Mouse (Mus musculus) gastrocnemius, postnatal 10 days (tissue): ENCODE results near the gene Gm20489. TPM values are rescaled to one million over a fixed set of nuclear protein-coding genes. Genes with fewer than 3 reads are reported as not detected.

ENCODE experiments used
- DNase-seq: peaks from one replicate; pipeline ENCODE4 v3.0.0; 2021; ENCODE audit warnings: mixed read lengths
- total RNA-seq, 2 experiments: library from RNA; stranded (reverse); gene quantifications; 2 replicates each; pipeline ENCODE4 v1.2.3; 2021

Gm20489 gene
- total RNA-seq, 2 experiments from 2014 or later: not detected

DNA sequence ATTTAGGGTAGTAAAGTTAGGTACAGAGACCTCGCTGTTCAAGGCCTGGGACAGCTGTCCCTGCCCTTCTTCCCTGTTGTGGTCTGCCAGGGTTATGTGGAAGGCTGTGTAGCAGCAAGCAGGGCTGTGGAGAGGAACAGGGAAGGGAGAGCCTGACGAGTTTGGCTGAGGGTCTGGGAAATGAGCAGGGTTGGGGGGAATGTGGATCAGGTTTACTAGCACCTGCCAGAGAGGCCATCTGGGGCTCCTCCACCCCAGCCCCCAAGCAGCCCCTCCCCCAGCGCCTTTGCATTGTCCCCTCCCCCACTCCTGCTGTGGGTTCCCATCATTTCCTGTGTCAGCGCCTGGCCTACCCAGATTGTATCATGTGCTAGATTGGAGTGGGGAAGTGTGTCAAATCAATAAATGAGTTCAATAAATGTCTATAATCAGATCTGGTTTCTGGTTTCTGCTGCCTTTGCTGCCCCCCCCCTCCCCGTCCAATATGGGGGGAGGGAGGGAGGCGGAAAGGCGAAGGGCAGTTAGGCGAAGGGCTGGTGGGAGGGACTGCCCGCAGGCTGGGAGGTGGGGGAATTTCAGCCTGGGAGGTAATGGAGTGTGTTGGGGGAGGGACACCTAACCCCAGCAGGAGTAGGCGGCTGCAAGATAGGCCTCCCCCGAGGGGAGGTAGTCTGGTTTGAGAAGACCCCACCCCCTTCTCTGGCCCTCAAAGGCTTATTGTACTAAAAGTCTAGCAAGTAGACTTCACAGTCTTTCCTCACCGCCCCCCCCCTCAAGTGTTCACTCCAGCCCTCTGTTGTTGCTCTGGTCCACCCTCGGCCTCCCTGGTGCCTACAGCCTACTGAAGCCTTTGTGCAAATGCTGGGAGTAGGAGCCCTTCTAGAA lies 8.1 kb downstream of the Gm20489 start:
- no peak for DNase-seq

DNA sequence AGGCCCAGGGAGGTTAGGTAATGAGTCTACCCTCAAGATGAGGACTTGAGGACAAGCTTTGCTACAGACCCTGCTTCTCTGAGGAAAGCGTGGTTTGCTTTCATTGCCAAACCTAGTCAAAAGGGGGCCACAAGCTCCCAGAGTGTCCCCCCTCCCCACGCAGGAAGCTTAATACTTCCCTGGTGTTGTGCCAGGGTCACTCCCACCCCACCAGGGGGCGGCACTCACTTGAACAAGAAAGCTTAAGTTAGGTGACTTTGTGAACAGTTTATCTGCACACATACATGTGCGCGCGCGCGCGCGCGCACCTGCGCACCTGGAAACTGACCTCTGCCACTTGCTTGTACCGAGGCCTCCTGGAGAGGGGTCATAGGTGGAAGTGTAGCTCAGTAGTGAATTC lies 12.2 kb downstream of the Gm20489 start:
- peak; percentile 13 for DNase-seq

DNA sequence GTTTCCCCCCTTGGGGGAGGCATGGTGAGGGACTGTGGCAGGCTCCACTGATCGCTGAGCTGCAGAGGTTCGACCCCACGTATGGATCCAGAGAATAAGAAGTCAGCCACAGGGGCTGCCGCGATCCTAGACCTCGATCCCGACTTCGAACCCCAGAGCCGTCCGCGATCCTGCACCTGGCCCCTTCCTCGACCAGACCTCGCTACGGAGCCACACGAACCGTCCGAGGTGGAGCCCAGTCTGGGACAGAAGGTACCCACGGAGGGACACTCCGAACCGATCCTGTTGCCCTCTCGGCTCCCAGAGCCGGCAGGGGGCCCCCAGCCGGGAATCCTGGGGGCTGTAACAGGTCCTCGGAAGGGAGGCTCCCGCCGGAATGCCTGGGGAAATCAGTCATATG lies 14.1 kb downstream of the Gm20489 start:
- DNase-seq: peak; percentile 6

DNA sequence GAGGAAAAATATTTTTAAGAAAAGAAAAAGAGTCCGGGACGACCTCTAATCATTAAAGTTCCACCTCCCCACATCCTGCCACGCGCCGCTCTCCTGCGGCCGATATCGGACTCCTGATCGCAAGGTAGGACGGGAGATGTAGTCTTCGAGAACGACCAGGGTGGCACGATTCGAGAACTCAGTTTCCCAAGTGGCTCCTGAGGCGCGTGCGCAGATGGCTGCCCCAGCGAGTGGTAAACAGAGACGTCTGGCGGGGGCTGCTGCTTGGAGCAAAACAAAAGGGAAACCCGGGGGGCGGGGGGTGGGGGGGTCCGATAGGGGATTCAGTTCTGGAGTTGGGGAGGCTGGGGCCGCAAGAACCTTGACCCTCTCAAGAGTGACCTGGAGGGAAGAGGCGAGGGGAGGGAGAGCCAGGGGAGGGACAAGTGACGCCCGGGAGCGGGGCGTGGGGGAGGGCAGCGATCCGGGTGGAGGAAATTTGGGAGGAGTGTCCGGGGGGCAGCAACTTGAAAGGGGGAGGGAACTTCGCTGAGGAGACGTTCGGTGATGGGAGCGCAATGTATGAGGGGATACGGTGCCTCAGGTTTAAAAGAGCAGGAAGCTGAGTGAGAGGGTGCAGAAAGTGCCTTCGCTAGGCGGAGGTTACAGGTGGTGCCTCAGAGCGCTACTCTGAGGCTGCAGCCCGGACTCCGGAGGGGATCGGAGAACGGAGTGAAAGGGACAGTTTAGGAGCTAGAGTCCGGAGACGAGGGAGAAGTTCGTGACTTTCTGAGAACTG lies 14.7 kb downstream of the Gm20489 start, which contains the start of gene Foxo4:
Gene Foxo4 (plus strand): TSS at position 577 of the 778 bp plus-strand sequence.
- peak; percentile 78 for DNase-seq

DNA sequence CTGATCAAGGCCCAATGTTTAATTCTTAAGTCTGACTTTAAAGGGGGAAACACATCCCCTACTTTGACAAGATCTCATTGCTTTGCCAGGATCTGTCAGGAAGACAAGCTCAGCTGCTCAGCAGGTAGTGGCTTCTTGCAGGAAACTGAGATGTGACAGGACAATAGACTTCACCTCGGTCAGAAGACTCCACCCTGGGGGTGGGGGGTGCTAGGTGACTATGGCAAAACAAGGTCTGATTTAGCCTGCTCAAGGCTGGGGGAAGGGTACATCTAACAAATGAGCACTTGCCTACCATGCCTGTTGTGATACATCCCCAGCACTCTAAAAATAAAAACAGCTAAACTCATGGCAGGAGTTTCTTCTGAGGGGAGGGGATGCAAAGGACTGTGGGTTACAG lies 23.8 kb downstream of the Gm20489 start:
- no peak for DNase-seq

DNA sequence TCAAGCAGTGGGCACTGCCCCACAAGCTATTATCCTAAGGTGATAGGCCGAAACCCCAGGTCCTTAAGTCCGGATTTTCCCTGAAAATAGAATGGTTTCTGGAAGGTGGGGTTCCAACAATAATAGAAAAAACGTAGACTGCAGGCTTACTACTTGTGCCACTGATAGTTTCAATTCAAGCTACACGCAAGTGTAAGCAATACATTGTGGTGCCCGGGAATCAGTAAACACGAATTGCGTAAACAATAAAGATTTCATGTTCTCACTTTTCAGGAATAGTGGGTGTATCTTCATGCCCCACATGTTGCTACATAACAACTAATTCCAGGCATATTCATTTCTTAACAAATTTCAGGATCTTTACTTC lies 46.0 kb downstream of the Gm20489 start:
- no peak for DNase-seq

DNA sequence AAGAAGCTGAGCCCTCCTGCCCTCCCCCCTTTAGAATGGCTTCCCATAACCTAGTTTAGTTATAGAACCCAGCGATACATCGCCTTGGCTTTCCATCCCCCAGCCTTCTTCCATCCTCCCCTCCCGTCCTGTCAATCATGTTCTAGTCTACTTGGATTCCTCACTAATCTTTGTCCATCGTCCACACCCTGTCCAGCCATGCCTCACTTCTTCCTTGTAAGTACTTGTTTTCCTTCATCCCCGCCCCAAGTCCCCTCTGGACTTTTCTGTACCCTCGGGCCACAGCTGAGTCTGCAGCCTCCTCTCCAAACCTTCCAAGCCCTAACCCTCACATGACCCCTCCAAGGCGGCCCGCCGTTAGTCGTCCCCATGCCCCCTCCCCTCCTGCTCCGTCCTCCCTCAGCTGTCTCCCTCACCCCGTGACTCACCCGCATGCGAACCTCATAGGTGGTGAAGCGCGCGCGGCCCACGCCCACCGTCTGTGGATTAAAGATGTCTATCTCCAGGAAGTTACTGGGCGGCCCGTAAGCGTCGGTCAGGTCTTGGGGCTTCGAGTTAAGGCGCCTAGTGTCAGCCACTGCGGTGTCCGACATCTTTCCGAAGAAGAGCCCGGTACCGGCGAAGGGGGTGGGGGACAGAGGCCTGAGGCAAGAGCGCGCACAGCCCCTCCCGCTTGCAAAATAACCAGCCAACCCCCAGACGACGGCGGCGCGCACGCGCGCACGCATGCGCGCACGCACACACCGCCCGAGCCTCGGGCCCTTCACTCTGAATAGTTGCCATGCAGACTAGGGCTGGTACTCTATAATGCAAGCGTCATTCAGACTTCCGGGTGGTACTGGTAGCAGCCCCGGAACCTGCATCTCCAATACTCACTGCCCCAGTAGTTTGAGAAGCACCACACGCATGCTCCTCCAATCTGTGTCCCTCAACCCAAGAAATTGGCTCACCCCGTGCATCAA lies 46.7 kb downstream of the Gm20489 start, which contains the start of gene Snx12:
Gene Snx12 (minus strand): TSS at position 730 of the 962 bp plus-strand sequence.
- peak; percentile 73 for DNase-seq

Other genes starting within 250 kb of the Gm20489 start
- not detected for gene Tex11, start 209.4 kb downstream of the Gm20489 start, total RNA-seq
- gene Slc7a3, start 183.0 kb downstream of the Gm20489 start, total RNA-seq: under 1 TPM in 1 of 2 experiments, not detected in 1; 0.47 TPM
- 10 to 100 TPM; 48.5 to 50.2 TPM for gene Snx12, start 46.5 kb downstream of the Gm20489 start, total RNA-seq
- gene Foxo4, start 14.5 kb downstream of the Gm20489 start, total RNA-seq: 10 to 100 TPM; 48.2 to 55.0 TPM
- gene Gm614, start 5.0 kb downstream of the Gm20489 start, total RNA-seq: under 1 TPM in 1 of 2 experiments, not detected in 1; 0.50 TPM
- 1 to 10 TPM; 5.5 to 7.9 TPM for gene Il2rg, start 768 bp downstream of the Gm20489 start, total RNA-seq
- 10 to 100 TPM; 25.6 to 28.8 TPM for gene Med12, start 5.0 kb upstream of the Gm20489 start, total RNA-seq
- 1 to 10 TPM; 1.4 to 1.6 TPM for gene Nlgn3, start 30.1 kb upstream of the Gm20489 start, total RNA-seq
- 1 to 10 TPM; 1.8 to 2.1 TPM for gene Gjb1, start 107.4 kb upstream of the Gm20489 start, total RNA-seq
- gene Zmym3, start 151.8 kb upstream of the Gm20489 start, total RNA-seq: 10 to 100 TPM; 10.1 to 21.4 TPM
- 10 to 100 TPM; 91.9 to 98.8 TPM for gene Nono, start 160.3 kb upstream of the Gm20489 start, total RNA-seq
- 100 to 1,000 TPM; 531 to 549 TPM for gene Itgb1bp2, start 180.1 kb upstream of the Gm20489 start, total RNA-seq